In genomic region chrX:73615876-73616275, GRCm38 (mm10) we compare ENCODE assay signal across 22 mouse cellular contexts. TPM values are rescaled to one million over a fixed set of nuclear protein-coding genes. Genes with fewer than 3 reads are reported as not detected.
"Had no signal": no experiment of that assay in that cellular context is flagged by ENCODE, and none has a peak within 500 bp of the region (broad histone marks: within the 10 kb centered on the region; RNA-seq: fewer than 3 reads in every experiment).

No protein-coding gene starts in this region.

- H3K4me2 ChIP-seq: liver, embryonic 12.5 days; liver, embryonic 15.5 days; lung, embryonic 15.5 days; midbrain, embryonic 13.5 days; neural tube, embryonic 13.5 days had no signal

- H3K4me1 ChIP-seq: liver, embryonic 12.5 days; lung, embryonic 15.5 days; midbrain, embryonic 10.5 days; midbrain, embryonic 13.5 days; neural tube, embryonic 13.5 days had no signal

- DNase-seq: kidney, postnatal 14 days; layer of hippocampus, postnatal 36 days; lung, adult 18-20 months; lung, postnatal 10 days; lung, postnatal 36 days; retina, postnatal 1 day; right cerebral cortex, postnatal 25 days; thymus, postnatal 25 days had no signal

- H3K9me3 ChIP-seq: liver, embryonic 12.5 days; liver, embryonic 15.5 days; lung, embryonic 15.5 days; megakaryocyte, embryonic 14.5 days; midbrain, embryonic 10.5 days; midbrain, embryonic 13.5 days; neural tube, embryonic 13.5 days had no signal

- ATAC-seq: intestine, embryonic 16.5 days; liver, embryonic 12.5 days; midbrain, embryonic 13.5 days; midbrain, embryonic 16.5 days had no signal

- H3K27me3 ChIP-seq: liver, embryonic 15.5 days; lung, embryonic 15.5 days; midbrain, embryonic 13.5 days; neural tube, embryonic 13.5 days had no signal

- H3K4me3 ChIP-seq: layer of hippocampus, adult 2 months; left cerebral cortex, adult 2 months; liver, embryonic 12.5 days; liver, embryonic 15.5 days; lung, embryonic 15.5 days; megakaryocyte, embryonic 14.5 days; midbrain, embryonic 10.5 days; midbrain, embryonic 13.5 days; myocyte; neural tube, embryonic 13.5 days had no signal

- H3K27ac ChIP-seq: layer of hippocampus, adult 2 months; left cerebral cortex, adult 2 months; liver, embryonic 12.5 days; liver, embryonic 15.5 days; lung, embryonic 15.5 days; midbrain, embryonic 10.5 days; midbrain, embryonic 13.5 days; neural tube, embryonic 13.5 days had no signal

- H3K36me3 ChIP-seq: liver, embryonic 12.5 days; liver, embryonic 15.5 days; lung, embryonic 15.5 days; midbrain, embryonic 10.5 days; midbrain, embryonic 13.5 days; neural tube, embryonic 13.5 days had no signal

- H3K9ac ChIP-seq: liver, embryonic 12.5 days; liver, embryonic 15.5 days; lung, embryonic 15.5 days; midbrain, embryonic 13.5 days; neural tube, embryonic 13.5 days had no signal

RNA-seq across cellular contexts. Expression of gene Dusp9, which starts 23.3 kb away (rescaled TPM):
- total RNA-seq: monocyte, adult 5-6 weeks; neutrophil, adult 5-6 weeks had no signal

RNA-seq across cellular contexts. Expression of gene Pnck, which starts 44.0 kb away (rescaled TPM):
- total RNA-seq: monocyte, adult 5-6 weeks; neutrophil, adult 5-6 weeks had no signal

RNA-seq across cellular contexts. Expression of gene Slc6a8, which starts 57.1 kb away (rescaled TPM):
- total RNA-seq: monocyte, adult 5-6 weeks; neutrophil, adult 5-6 weeks had no signal
